Mouse (Mus musculus): ENCODE measurements around the gene Strap. TPM values are rescaled to one million over a fixed set of nuclear protein-coding genes. Genes with fewer than 3 reads are reported as not detected.

Gene Strap
- polyA plus RNA-seq, 1 experiment from 2014 or later: 145 TPM

- DNase-seq (ENCODE audit: low spot score): no peak
These were observed 12.5 kb upstream of the Strap start for GRCm38 (mm10) chr6:137722220-137722931.

GRCm38 (mm10) chr6:137723898-137724297 is 11.0 kb upstream of the Strap start:
- DNase-seq (ENCODE audit: low spot score): peak; percentile 57

- DNase-seq (ENCODE audit: low spot score): no peak
These were observed 425 bp upstream of the Strap start for GRCm38 (mm10) chr6:137734460-137734845.

GRCm38 (mm10) chr6:137735671-137736238 is 877 bp downstream of the Strap start:
- no peak for DNase-seq (ENCODE audit: low spot score)

- no peak for DNase-seq (ENCODE audit: low spot score)
These were observed 6.1 kb downstream of the Strap start for GRCm38 (mm10) chr6:137740972-137741371.

- no peak for DNase-seq (ENCODE audit: low spot score)
These were observed 9.8 kb downstream of the Strap start for GRCm38 (mm10) chr6:137744700-137745099.

GRCm38 (mm10) chr6:137747174-137747928 is 12.5 kb downstream of the Strap start:
- peak; percentile 33 for DNase-seq (ENCODE audit: low spot score)

GRCm38 (mm10) chr6:137751551-137752274 is 16.8 kb downstream of the Strap start:
- no peak for DNase-seq (ENCODE audit: low spot score)

GRCm38 (mm10) chr6:137752275-137752655 is 17.4 kb downstream of the Strap start:
- DNase-seq (ENCODE audit: low spot score): no peak

- DNase-seq (ENCODE audit: low spot score): peak; percentile 89
These were observed 19.4 kb downstream of the Strap start, which contains the start of gene Dera for GRCm38 (mm10) chr6:137754056-137754856. TSS of gene Dera (plus strand) at chr6:137754546.

GRCm38 (mm10) chr6:137754857-137755232 is 20.0 kb downstream of the Strap start:
- no peak for DNase-seq (ENCODE audit: low spot score)

- DNase-seq (ENCODE audit: low spot score): peak; percentile 18
These were observed 21.4 kb downstream of the Strap start for GRCm38 (mm10) chr6:137756310-137756709.

GRCm38 (mm10) chr6:137757891-137758290 is 23.0 kb downstream of the Strap start:
- no peak for DNase-seq (ENCODE audit: low spot score)

- DNase-seq (ENCODE audit: low spot score): no peak
These were observed 24.8 kb downstream of the Strap start for GRCm38 (mm10) chr6:137759681-137760080.

GRCm38 (mm10) chr6:137760966-137761365 is 26.1 kb downstream of the Strap start:
- no peak for DNase-seq (ENCODE audit: low spot score)

- DNase-seq (ENCODE audit: low spot score): no peak
These were observed 29.8 kb downstream of the Strap start for GRCm38 (mm10) chr6:137764572-137765210.

GRCm38 (mm10) chr6:137766177-137766576 is 31.3 kb downstream of the Strap start:
- DNase-seq (ENCODE audit: low spot score): no peak

GRCm38 (mm10) chr6:137771621-137772250 is 36.9 kb downstream of the Strap start:
- DNase-seq (ENCODE audit: low spot score): no peak

GRCm38 (mm10) chr6:137772918-137773636 is 38.2 kb downstream of the Strap start:
- no peak for DNase-seq (ENCODE audit: low spot score)

Measured in thymus, postnatal 0 days (tissue).